Mouse (Mus musculus) kidney, postnatal 4 days (tissue): ENCODE data around the gene Agr3.
A peak's percentile ranks its signal among the peaks of the same experiment; 100 is the strongest.

Experiments
- DNase-seq, 2 experiments: peaks; one replicate each; pipeline ENCODE4 v3.0.0; 2021; ENCODE audit warnings: mixed read lengths in 2 of 2

Gene Agr3

DNA sequence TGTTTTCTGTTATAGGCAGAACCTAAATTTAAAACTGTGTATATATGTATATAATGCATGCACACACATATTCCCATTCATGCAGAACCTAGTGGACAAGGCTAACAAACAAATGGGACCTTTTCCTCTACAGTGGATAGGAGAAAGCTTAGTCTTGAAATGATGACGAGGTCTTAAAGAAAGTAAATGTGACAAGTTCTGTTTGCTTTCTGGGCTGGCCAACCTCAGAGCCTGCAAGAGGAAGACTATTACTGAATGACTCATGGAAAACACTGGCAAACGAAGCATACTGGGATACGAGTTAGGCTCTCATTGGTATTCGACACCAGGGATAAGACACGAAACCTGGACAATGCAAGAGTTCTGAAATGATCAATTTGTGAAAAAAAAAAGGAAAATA is 59.3 kb downstream of the Agr3 start:
- no peak for DNase-seq

DNA sequence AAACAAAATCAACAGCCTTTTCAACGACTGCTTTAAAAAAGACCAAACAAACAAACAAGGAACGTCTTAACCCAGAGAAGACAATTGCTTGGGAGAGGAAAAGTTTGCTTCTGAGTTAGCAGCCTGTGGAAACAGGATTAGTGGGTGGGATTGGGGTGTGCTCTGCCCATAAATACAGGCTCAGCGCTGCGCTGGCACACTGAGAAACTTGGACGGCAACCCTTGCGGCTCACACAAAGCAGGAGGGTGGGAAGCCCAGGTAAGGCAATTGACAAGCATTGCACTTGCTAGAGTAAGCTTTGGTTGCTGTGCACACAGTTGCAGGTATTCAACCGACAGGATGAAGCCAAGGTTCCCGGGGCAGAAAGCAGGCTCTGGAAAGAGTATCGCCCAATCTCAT is 67.3 kb downstream of the Agr3 start, which contains the start of gene Agr2:
Gene Agr2 (plus strand): TSS at position 197 of the 400 bp plus-strand sequence.
- DNase-seq, result peak in 1 of 2 experiments; percentile 11

DNA sequence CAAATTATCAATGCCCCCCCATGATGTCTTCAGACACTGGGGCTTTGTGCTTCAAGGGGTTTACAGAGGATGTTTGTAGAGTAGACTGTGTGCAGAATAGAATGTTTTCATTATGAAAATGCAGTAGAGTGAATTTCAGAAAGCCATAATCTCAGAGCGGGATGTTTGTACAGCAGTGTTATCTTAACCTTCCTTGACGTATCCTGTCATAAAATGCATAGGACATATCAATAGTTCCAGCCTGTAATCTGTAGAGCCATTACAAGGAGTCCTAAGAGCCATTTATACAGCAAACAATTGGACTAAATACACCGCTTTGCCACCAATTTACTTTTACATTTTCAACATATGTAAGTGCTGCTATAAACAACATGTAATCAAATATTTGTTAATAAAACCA is 68.2 kb downstream of the Agr3 start:
- no peak for DNase-seq

DNA sequence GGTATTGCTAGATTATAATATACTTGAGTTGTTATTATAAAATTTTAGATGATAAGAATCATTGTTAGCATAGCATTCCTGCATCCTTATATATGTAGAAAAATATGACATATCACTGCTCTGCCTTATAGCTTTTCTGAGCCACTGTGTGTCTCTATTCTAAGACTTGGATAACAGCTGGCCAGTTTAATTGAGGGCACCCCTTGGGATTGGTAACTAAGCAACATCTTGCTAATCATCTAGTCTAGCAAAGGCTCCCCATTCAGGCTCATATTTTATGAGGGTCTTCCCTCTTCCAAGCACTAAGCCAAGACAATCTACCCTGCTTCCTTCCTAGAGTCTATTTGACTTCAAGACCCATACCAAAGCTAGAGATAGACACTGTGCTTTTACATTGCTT is 68.7 kb downstream of the Agr3 start:
- no peak for DNase-seq

DNA sequence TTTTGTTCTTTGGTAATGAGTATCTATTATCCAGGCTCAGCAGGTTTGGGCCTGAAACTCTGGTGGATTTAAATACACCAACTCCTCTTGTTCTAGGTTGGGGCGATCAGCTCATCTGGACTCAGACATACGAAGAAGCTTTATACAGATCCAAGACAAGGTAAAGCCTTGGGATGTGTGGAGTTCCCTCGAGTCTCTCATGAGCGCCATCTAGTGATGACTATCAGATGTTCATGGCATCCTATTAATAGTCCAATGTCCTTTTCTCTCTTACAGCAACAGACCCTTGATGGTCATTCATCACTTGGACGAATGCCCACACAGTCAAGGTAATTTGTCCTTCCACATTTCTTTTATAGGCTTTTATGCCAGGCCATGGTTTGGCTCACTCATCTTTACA is 70.4 kb downstream of the Agr3 start:
- peak; percentile 4 to 39 for DNase-seq
